ENCODE assay signal across 8 mouse cellular contexts in genomic region chr14:15438096-15438484, GRCm38 (mm10). TPM values are rescaled to one million over a fixed set of nuclear protein-coding genes. Genes with fewer than 3 reads are reported as not detected.
DNase-seq lines count a peak whose midpoint lies in the region; ATAC-seq and TF ChIP-seq lines count a peak whose summit lies in the region.

No protein-coding gene starts in this region.

- under 1% methylated on average over 11 of the region's 11 CpGs for WGBS in cerebellum, adult 2 months
- WGBS in midbrain, embryonic 11.5 days, result under 1% methylated on average over 11 of the region's 11 CpGs

- H3K4me2 ChIP-seq in midbrain, embryonic 11.5 days, result peak overlapping the region; percentile 91

- DNase-seq in layer of hippocampus, adult 11-12 months (ENCODE audit: low spot score), result peak; percentile 20
- no peak for DNase-seq in layer of hippocampus, adult 9-10 months (ENCODE audit: low spot score)
- peak in 1 of 2 experiments; percentile 68 for DNase-seq in cerebellum, adult 2 months
- DNase-seq in forelimb bud, embryonic 11.5 days (ENCODE audit: low read depth, low spot score), result peak; percentile 17
- DNase-seq in layer of hippocampus, adult 18-20 months (ENCODE audit: low spot score in 2 of 2), result peak; percentile 5 to 41
- peak; percentile 92 for DNase-seq in midbrain, embryonic 11.5 days (ENCODE audit: low spot score, missing footprints)
- DNase-seq in gastrocnemius, adult 8-10 months (ENCODE audit: low spot score in 2 of 2), result no peak
- no peak for DNase-seq in thymus, postnatal 10 days (ENCODE audit: low spot score in 2 of 2)

- TF ChIP-seq CTCF in cerebellum, adult 2 months (IDR thresholded peaks at IDR 0.05; ENCODE audit: borderline replicate concordance, insufficient read depth, low read depth, low read length), result no peak

- peak; percentile 50 for ATAC-seq in midbrain, embryonic 11.5 days (ENCODE audit: low FRiP score)

- TF ChIP-seq POLR2A in cerebellum, adult 2 months (IDR thresholded peaks at IDR 0.05; ENCODE audit: borderline replicate concordance, insufficient read depth, low read length), result no peak

- no peaks in the 10 kb centered on the region for H3K27me3 ChIP-seq in cerebellum, adult 2 months (ENCODE audit: control insufficient read depth, insufficient read depth, low read length)
- H3K27me3 ChIP-seq in midbrain, embryonic 11.5 days (ENCODE audit: control insufficient read depth, insufficient read depth, low read length), result peaks cover 14% of the 10 kb centered on the region

- H3K4me1 ChIP-seq in cerebellum, adult 2 months (ENCODE audit: control insufficient read depth, insufficient read depth, low read length), result no peaks in the 10 kb centered on the region
- no peaks in the 10 kb centered on the region; the same call in 1 of the 2 replicates for H3K4me1 ChIP-seq in midbrain, embryonic 11.5 days (ENCODE audit: control insufficient read depth, insufficient read depth, low read length)

- H3K4me3 ChIP-seq in cerebellum, adult 2 months (replicated peaks; ENCODE audit: insufficient read depth, low read depth, low read length), result peak overlapping the region; percentile 96
- peak overlapping the region; percentile 51 for H3K4me3 ChIP-seq in midbrain, embryonic 11.5 days (ENCODE audit: low read depth, low read length)

- H3K9ac ChIP-seq in midbrain, embryonic 11.5 days (ENCODE audit: low read length), result peak overlapping the region; percentile 58

- no peaks in the 10 kb centered on the region for H3K9me3 ChIP-seq in midbrain, embryonic 11.5 days (ENCODE audit: control insufficient read depth, low read length)

- H3K27ac ChIP-seq in cerebellum, adult 2 months (ENCODE audit: insufficient read depth, low read length), result peak overlapping the region; percentile 86
- no peak overlapping the region for H3K27ac ChIP-seq in midbrain, embryonic 11.5 days (ENCODE audit: low read depth, low read length)

- no peaks in the 10 kb centered on the region for H3K36me3 ChIP-seq in midbrain, embryonic 11.5 days (ENCODE audit: control insufficient read depth, insufficient read depth, low read length)

RNA-seq across cellular contexts. Expression of gene Lrrc3b, which starts 0.7 kb away (rescaled TPM):
- 48.5 and 49.4 TPM in 2 replicates for polyA plus RNA-seq in cerebellum, adult 2 months (2012; rRNA removed)
- total RNA-seq in layer of hippocampus, adult 18-20 months (2021), result 10 to 100 TPM in 1 of 2 experiments, 1 to 10 TPM in 1; 9.8 to 10.5 TPM
- 0.77 and 1.9 TPM in 2 replicates for polyA plus RNA-seq in midbrain, embryonic 11.5 days (2014; fragmentation: Nextera tagmentation; extraction: Ambion mirVana)
- 1 to 10 TPM in 3 of 4 experiments, under 1 TPM in 1; 0.80 to 2.6 (median 2.1) TPM for total RNA-seq in gastrocnemius, adult 8-10 months (2022)

Comparison
In these comparisons a context has a peak if more than half of its experiments do, and no peak if none do; other contexts are left out.
1. DNase-seq: peak in layer of hippocampus, adult 11-12 months (single experiment), forelimb bud, embryonic 11.5 days (single experiment), layer of hippocampus, adult 18-20 months (2 of 2) and midbrain, embryonic 11.5 days (single experiment); none in layer of hippocampus, adult 9-10 months (single experiment), gastrocnemius, adult 8-10 months (0 of 2) and thymus, postnatal 10 days (0 of 2).